Mouse (Mus musculus): ENCODE results near the gene Ccdc153.

The Ccdc153 gene

GRCm38 (mm10) chr9:44240911-44241310 is 435 bp downstream of the Ccdc153 start:
- DNase-seq (ENCODE audit: low spot score), result no peak

GRCm38 (mm10) chr9:44241418-44241817 is 942 bp downstream of the Ccdc153 start:
- DNase-seq (ENCODE audit: low spot score), result no peak

- DNase-seq (ENCODE audit: low spot score), result no peak
Measured at GRCm38 (mm10) chr9:44243621-44244020, 3.1 kb downstream of the Ccdc153 start.

GRCm38 (mm10) chr9:44247907-44248306 is 7.4 kb downstream of the Ccdc153 start:
- no peak for DNase-seq (ENCODE audit: low spot score)

- peak; percentile 32 for DNase-seq (ENCODE audit: low spot score)
Measured at GRCm38 (mm10) chr9:44249181-44250146, 9.0 kb downstream of the Ccdc153 start.

GRCm38 (mm10) chr9:44250445-44250844 is 10.0 kb downstream of the Ccdc153 start:
- no peak for DNase-seq (ENCODE audit: low spot score)

GRCm38 (mm10) chr9:44251314-44251713 is 10.8 kb downstream of the Ccdc153 start, which contains the start of gene Pdzd3:
Pdzd3 (minus strand) TSS chr9:44251471.
- no peak for DNase-seq (ENCODE audit: low spot score)

- no peak for DNase-seq (ENCODE audit: low spot score)
Measured at GRCm38 (mm10) chr9:44253441-44253840, 13.0 kb downstream of the Ccdc153 start.

- no peak for DNase-seq (ENCODE audit: low spot score)
Measured at GRCm38 (mm10) chr9:44254508-44255135, 14.1 kb downstream of the Ccdc153 start.

- no peak for DNase-seq (ENCODE audit: low spot score)
Measured at GRCm38 (mm10) chr9:44255136-44255521, 14.7 kb downstream of the Ccdc153 start.

- no peak for DNase-seq (ENCODE audit: low spot score)
Measured at GRCm38 (mm10) chr9:44256213-44256612, 15.7 kb downstream of the Ccdc153 start.

GRCm38 (mm10) chr9:44259014-44259413 is 18.5 kb downstream of the Ccdc153 start:
- DNase-seq (ENCODE audit: low spot score), result no peak

- no peak for DNase-seq (ENCODE audit: low spot score)
Measured at GRCm38 (mm10) chr9:44261388-44261787, 20.9 kb downstream of the Ccdc153 start.

GRCm38 (mm10) chr9:44266478-44267226 is 26.2 kb downstream of the Ccdc153 start:
- no peak for DNase-seq (ENCODE audit: low spot score)

GRCm38 (mm10) chr9:44267319-44268026 is 27.0 kb downstream of the Ccdc153 start:
- DNase-seq (ENCODE audit: low spot score), result no peak

- DNase-seq (ENCODE audit: low spot score), result peak; percentile 66
Measured at GRCm38 (mm10) chr9:44268027-44268360, 27.5 kb downstream of the Ccdc153 start.

GRCm38 (mm10) chr9:44268432-44268831 is 28.0 kb downstream of the Ccdc153 start, which contains the start of gene Nlrx1:
Nlrx1 (minus strand) TSS chr9:44268599.
- DNase-seq (ENCODE audit: low spot score), result no peak

GRCm38 (mm10) chr9:44269077-44269476 is 28.6 kb downstream of the Ccdc153 start:
- peak; percentile 45 for DNase-seq (ENCODE audit: low spot score)

GRCm38 (mm10) chr9:44269973-44270372 is 29.5 kb downstream of the Ccdc153 start:
- DNase-seq (ENCODE audit: low spot score), result no peak

GRCm38 (mm10) chr9:44283183-44283582 is 42.7 kb downstream of the Ccdc153 start:
- no peak for DNase-seq (ENCODE audit: low spot score)

- DNase-seq (ENCODE audit: low spot score), result peak; percentile 56
Measured at GRCm38 (mm10) chr9:44286256-44286850, 45.9 kb downstream of the Ccdc153 start.

Data from spleen, adult 12 weeks (tissue).